Mouse (Mus musculus) Patski (cell line): ENCODE measurements around the gene Spats2. TPM values are rescaled to one million over a fixed set of nuclear protein-coding genes. Genes with fewer than 3 reads are reported as not detected.
A peak's percentile ranks its signal among the peaks of the same experiment; 100 is the strongest.

Experiments used
- ATAC-seq: fragments of 100-300 bp; one replicate; pipeline ENCODE4 v1.8.0; 2021
- CTCF ChIA-PET: fragments of 350-600 bp; sonication (Branson Sonifier 250); formaldehyde crosslinking; loops from one replicate; lab custom pipeline; 2022; ENCODE audit warnings: inconsistent platforms; lab: Charles Lee
- POLR2A ChIA-PET: fragments of 350-600 bp; sonication (Branson Sonifier 250); formaldehyde crosslinking; loops from one replicate; lab custom pipeline; 2022; ENCODE audit warnings: antibody characterized with exemption, inconsistent platforms; lab: Charles Lee
- DNase-seq: peaks from one replicate; pipeline ENCODE4 v3.0.0-alpha.2; 2011; ENCODE audit warnings: low read depth, low spot score
- H3K27me3 ChIP-seq: fragments of 371-371 bp; one replicate; pipeline ENCODE4 v1.5.1; 2021
- CTCF ChIP-seq: fragments of 100-300 bp; IDR thresholded peaks from one replicate; pipeline ENCODE4 v1.5.1; 2021
- in situ Hi-C: fragments of 300-500 bp; cut with MboI; formaldehyde crosslinking; loops from 3 replicates; pipeline ENCODE4 v1.11.1; 2018; ENCODE audit warnings: low pct_unique_long_range_greater_than_20kb, mixed read lengths
- polyA plus RNA-seq: library from polyadenylated mRNA; unstranded; gene quantifications from one replicate; pipeline ENCODE4 v1.2.3, GENCODE M21; 2021

Gene Spats2
- polyA plus RNA-seq, 1 experiment from 2014 or later, result 43.8 TPM

DNA sequence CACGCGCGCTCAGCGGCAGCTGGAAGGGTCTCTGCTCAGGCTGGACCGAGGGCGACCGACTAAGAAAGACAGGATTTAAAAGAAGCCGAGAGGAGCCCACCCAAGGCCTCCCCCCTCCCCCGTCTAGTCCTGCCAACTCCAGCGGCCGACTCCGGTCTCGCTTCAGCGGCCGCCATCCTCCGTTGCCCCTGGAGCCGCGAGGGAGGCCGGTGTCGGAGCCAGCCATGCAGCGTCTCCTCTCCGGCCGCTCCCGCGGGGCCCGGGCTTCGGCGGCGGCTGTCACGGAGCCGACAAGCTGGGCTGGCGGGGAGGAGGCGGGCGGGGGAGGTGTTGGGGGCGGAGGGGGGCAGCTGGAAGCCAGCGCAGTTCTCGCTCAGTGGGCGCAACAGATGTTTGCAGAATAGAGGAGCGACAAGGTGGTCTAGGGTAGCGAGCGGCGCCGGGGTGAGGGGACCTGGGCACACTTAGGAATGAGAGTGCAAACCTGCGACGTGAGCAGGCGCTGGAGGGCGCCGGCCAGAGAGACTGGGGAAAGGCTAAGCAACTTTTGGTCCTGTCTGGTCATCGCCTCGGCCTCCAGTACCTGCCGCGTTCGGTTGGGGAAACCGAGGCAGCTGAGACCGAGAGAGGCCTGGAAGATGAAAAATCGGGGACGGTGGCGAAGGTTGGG lies 28.8 kb upstream of the Spats2 start:
- no peaks in the 10 kb centered on the region for H3K27me3 ChIP-seq
- no peak for DNase-seq
- ChIA-PET POLR2A (interaction anchor here (1.1 kb wide), 1 partner anchor 22 kb away, joined by 4 read pairs; the partner anchor contains the start of gene Troap), CTCF (no interaction called here)
- in situ Hi-C loops, result loop anchor here (5.0 kb wide), 1 partner anchor 95 kb away; no protein-coding TSS in a partner anchor
- ATAC-seq, result no peak
- TF ChIP-seq CTCF, result no peak

DNA sequence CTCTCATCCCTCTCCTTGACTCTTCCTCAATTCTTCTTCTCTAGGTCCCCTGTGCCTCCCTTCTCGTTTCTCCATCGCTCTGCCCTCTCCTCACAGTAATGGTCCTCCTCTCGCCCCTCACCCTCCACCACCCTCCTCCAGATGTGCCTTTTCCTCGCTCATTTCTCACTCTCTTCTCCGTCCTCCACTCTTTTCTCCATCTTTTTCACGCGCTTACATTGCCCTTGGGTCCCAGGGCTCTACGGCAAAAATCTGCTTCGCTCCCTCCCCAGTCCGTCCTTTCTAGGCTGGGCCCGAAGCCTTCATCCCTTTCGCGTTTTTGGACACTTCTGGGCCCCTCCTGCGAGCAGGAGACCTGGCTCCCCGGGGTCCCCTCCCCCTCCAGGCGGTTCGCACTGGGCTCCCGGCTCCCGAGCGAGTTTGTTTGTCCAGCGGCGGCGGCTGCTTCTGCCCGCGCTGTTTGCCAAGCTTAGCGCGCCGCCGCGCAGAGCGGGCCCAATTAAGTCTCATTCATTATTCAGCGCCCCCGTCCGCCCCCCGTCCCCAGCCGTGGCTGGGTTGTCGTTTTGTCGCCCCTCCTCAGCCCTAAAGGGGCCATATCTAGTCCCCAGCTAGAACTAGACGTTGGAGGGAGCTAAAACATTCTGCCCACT lies 27.8 kb upstream of the Spats2 start:
- ATAC-seq, result no peak
- POLR2A ChIA-PET, result interaction anchor here (0.5 kb wide), 1 partner anchor 39 kb away, joined by 3 read pairs; no protein-coding TSS in a partner anchor

DNA sequence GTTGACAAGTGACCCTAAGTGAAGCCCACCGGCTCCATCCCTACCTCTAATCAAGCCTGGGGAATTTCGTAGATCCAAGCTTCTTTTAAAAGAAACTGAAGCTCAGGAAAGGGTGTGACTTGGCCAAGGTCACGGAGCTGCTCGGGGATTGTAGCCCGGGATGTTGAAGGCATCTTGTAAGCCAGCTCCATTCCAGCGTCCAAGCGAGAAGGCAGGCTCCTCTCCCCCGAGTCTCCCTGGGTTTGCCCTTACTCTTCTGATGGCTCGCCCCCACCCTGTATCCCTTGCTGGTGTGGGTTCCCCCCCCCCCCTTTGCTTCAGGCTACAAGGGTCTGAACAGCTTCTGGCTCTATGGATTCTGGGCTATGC lies 27.2 kb upstream of the Spats2 start:
- TF ChIP-seq CTCF, result no peak
- H3K27me3 ChIP-seq, result no peaks in the 10 kb centered on the region
- no peak for DNase-seq
- no peak for ATAC-seq
- ChIA-PET CTCF (interaction anchor here (0.7 to 3.5 kb wide), 9 partner anchors 11 to 72 kb away, joined by 3 to 18 read pairs (median 5); partner anchors contain the start of genes C1ql4, Prph and Troap), POLR2A (interaction anchor here (0.5 to 0.6 kb wide), 2 partner anchors 38 to 227 kb away, joined by 3 read pairs; no protein-coding TSS in a partner anchor)
- in situ Hi-C loops, result loop anchor here (5.0 kb wide), 1 partner anchor 96 kb away; no protein-coding TSS in a partner anchor

More for the DNA sequence above, 27.8 kb upstream of the Spats2 start:
- no peaks in the 10 kb centered on the region for H3K27me3 ChIP-seq
- in situ Hi-C loops, result loop anchor here (5.0 kb wide), 1 partner anchor 96 kb away; no protein-coding TSS in a partner anchor
- DNase-seq, result no peak
- TF ChIP-seq CTCF, result no peak
- CTCF ChIA-PET, result interaction anchor here (0.7 to 3.5 kb wide), 8 partner anchors 10 to 71 kb away, joined by 3 to 18 read pairs (median 5); partner anchors contain the start of genes C1ql4, Prph and Troap

DNA sequence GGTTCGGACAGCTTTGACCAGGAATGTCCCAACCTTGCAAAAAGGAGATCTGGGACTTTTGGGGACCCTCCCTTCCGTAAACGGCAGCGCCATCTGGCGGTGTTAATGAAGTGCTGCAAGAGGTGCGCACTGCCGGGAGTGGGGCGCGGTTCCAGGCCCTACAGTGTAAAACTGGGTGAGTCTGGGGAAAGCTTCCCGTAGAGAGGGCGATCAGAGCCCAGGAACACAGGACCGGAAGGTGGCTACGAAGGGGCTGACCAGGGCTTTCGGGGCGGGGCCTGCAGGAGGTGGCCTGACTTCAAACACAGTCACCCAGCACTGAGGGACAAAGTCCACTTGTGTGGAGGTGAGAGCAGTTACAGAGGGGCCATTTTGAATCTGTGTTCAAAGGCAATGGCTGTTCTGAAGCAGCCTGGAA lies 26.6 kb upstream of the Spats2 start:
- no peak for TF ChIP-seq CTCF
- POLR2A ChIA-PET, result interaction anchor here (0.6 kb wide), 1 partner anchor 227 kb away, joined by 3 read pairs; no protein-coding TSS in a partner anchor
- CTCF ChIA-PET, result interaction anchor here (0.9 to 3.5 kb wide), 7 partner anchors 11 to 72 kb away, joined by 3 to 18 read pairs (median 6); partner anchors contain the start of genes C1ql4 and Prph
- in situ Hi-C loops, result loop anchor here (5.0 kb wide), 1 partner anchor 97 kb away; no protein-coding TSS in a partner anchor
- DNase-seq, result no peak
- peak; percentile 13 for ATAC-seq
- no peaks in the 10 kb centered on the region for H3K27me3 ChIP-seq

DNA sequence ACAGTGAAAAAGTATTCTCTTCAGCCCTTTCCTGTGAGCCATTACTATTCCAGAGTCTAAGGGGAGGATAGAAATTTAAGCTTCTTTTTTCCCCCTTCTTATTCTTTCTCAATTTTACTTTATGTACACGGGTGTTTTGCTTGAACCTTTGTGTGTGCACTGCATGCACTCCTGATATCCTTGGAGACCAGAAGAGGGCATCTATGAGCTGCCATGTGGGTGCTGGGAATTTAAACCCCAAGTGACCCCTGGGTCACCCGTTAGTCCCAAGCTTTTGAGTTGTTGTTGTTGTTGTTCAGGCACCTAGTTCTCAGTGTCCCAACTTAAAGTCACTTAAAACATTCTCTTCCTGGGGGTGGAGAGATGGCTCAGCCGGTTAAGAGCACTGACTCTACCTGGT lies 25.7 kb upstream of the Spats2 start:
- DNase-seq, result no peak
- ChIA-PET POLR2A (no interaction called here), CTCF (interaction anchor here (0.8 to 3.5 kb wide), 11 partner anchors 10 to 163 kb away, joined by 3 to 18 read pairs (median 3); no protein-coding TSS in a partner anchor)
- ATAC-seq, result no peak
- in situ Hi-C loops, result loop anchor here (5.0 kb wide), 1 partner anchor 98 kb away; no protein-coding TSS in a partner anchor
- no peak for TF ChIP-seq CTCF
- no peaks in the 10 kb centered on the region for H3K27me3 ChIP-seq

DNA sequence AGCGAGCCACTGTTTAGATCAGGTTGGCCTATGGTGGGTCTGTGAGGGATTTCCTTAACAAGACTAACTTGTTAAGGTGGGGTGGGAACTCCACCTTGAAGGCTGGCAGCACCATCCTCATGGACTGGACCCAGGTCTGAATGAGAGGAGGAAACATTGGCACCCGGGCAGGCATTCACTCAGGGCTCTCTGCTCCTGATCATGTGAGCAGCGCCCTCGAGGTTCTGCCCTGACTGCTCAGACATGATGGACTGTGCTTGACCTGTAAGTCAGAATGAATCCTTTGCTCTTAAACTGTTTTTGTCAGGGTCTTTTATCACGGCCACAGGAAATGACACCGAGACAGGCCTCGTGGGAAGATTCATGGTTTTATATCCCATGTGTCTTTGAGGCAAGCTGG lies 20.5 kb upstream of the Spats2 start:
- ChIA-PET POLR2A (no interaction called here), CTCF (no interaction called here)
- DNase-seq (no peak), ATAC-seq (no peak)
- no peak for TF ChIP-seq CTCF
- H3K27me3 ChIP-seq, result no peaks in the 10 kb centered on the region
- in situ Hi-C loops, result no loop called here

DNA sequence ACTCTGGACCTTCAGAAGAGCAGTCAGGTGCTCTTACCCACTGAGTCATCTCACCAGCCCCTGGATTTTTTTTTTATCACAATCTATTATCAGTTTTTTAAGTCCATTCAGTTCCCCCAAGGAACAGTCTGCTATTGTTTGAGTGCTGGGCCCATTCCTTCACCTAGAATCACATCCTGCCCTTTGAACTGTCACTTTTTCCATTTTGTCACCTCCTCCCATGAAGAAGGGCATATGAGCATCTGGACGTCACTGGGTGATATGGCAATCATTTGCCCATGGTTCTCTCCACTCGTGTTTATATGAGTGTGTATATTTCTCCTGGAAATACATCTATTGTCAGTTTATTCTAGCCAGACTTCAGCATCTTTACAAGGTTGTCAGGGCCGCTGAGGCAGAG lies 17.9 kb upstream of the Spats2 start:
- CTCF ChIA-PET, result no interaction called here

DNA sequence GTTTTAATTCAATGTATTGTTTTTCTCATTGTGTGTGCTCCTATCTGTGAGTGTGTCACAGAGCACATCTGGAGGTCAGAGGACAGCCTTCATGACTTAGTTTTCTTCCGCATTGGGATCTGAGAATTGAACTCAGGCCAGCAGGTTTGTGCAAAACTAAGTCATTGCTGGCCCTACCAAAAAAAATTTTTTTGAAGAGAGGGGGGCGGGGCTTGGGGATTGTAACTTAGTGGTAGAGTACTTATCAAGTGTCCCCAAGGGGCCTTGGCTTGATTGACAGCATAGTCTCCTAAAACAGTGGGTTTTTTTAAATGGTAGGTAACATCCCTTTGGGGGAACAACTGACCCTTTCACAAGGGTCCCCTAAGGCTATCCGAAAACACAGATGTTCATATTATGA lies 14.6 kb upstream of the Spats2 start:
- in situ Hi-C loops, result loop anchor here (5.0 kb wide), 1 partner anchor 64 kb away; no protein-coding TSS in a partner anchor
- ATAC-seq (no peak), DNase-seq (no peak)
- no peak for TF ChIP-seq CTCF
- POLR2A ChIA-PET, result no interaction called here
- H3K27me3 ChIP-seq, result no peaks in the 10 kb centered on the region
- CTCF ChIA-PET, result no interaction called here

More for the DNA sequence above, 17.9 kb upstream of the Spats2 start:
- DNase-seq (no peak), ATAC-seq (no peak)
- H3K27me3 ChIP-seq, result no peaks in the 10 kb centered on the region
- no peak for TF ChIP-seq CTCF
- in situ Hi-C loops, result no loop called here
- POLR2A ChIA-PET, result no interaction called here

DNA sequence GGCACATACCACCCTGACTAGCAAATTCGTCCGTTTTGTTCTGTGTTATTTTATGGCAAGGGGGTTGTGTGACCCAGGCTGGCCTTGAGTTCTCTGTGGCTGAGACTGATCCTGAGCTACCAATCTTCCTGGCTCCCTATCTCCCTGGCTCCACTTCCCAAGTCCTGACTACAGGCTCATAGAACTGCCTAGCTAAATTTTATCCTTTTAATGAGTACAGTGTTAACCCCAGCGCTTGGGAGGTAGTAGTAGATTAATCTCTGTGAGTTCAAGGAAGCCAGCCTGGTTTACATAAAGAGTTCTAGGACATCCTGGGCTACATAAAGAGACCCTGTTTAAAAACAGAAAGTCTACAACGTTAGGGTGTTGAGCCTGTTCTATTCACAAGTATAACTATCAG lies 13.9 kb upstream of the Spats2 start:
- in situ Hi-C loops, result loop anchor here (5.0 kb wide), 1 partner anchor 65 kb away; no protein-coding TSS in a partner anchor

DNA sequence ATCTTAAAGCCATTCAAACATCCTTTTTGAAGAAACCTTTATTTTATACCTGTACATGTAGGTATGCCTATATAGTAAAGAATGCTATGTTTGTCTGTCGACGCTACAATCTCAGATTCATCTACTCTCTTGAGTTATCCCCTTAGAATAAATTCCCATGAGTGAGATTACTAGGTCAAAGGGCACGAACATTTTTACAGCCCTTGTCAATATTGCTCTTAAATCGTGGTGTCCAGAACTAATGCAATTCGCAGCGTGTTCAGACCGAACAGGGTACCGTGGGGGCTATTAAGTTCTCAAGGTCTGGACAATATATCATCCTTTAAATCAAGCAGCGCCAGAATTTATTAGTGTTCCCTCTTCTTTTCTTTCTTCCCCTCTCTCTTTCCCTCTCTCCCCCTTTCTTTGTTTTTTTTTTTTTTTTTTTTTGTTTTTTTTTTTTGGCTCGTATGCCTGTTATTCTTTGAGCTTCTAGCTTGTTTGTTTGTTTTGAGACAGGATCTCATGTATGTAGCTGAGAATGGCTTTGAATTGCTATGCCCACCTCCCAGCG lies 12.8 kb upstream of the Spats2 start:
- ChIA-PET POLR2A (interaction anchor here (0.5 kb wide), 1 partner anchor 90 kb away, joined by 3 read pairs; no protein-coding TSS in a partner anchor), CTCF (interaction anchor here (1.0 to 2.2 kb wide), 9 partner anchors 9 to 95 kb away, joined by 3 to 10 read pairs (median 4); partner anchors contain the start of genes C1ql4 and Tuba1c)
- TF ChIP-seq CTCF, result no peak
- ATAC-seq (no peak), DNase-seq (no peak)
- in situ Hi-C loops, result loop anchor here (5.0 kb wide), 1 partner anchor 66 kb away; no protein-coding TSS in a partner anchor
- H3K27me3 ChIP-seq, result no peaks in the 10 kb centered on the region

More for the DNA sequence above, 13.9 kb upstream of the Spats2 start:
- CTCF ChIA-PET, result no interaction called here
- POLR2A ChIA-PET, result no interaction called here
- no peak for TF ChIP-seq CTCF
- ATAC-seq, result no peak
- no peak for DNase-seq
- H3K27me3 ChIP-seq, result no peaks in the 10 kb centered on the region
